In genomic region chrX:166478631-166479364, GRCm38 (mm10) we compare ENCODE assay signal across 1 mouse cellular context.
TF ChIP-seq lines count a peak whose summit lies in the region.

No protein-coding gene starts in this region.

TF ChIP-seq in CH12.LX, 34 proteins besides CTCF, POLR2A, EP300 and RAD21:
- TF ChIP-seq GABPA (IDR thresholded peaks at IDR 0.05; ENCODE audit: insufficient replicate concordance, low read depth, low read length), result no peak
- no peak for TF ChIP-seq CHD1 (IDR thresholded peaks at IDR 0.05; ENCODE audit: low read depth, low read length)
- peak; percentile 79 for TF ChIP-seq BHLHE40 (IDR thresholded peaks at IDR 0.05; ENCODE audit: low read depth, low read length)
- TF ChIP-seq TBP (conservative IDR thresholded peaks at IDR 0.05; ENCODE audit: low read depth, low read length), result 0 out of 2 replicates have a peak, but pooled peaks have one; percentile 29
- TF ChIP-seq JUN (IDR thresholded peaks at IDR 0.05; ENCODE audit: insufficient read depth, low read depth, low read length), result no peak
- TF ChIP-seq MAZ (IDR thresholded peaks at IDR 0.05; ENCODE audit: low read depth, low read length), result no peak
- TF ChIP-seq MAX (IDR thresholded peaks at IDR 0.05; ENCODE audit: low read length), result no peak
- TF ChIP-seq JUND (conservative IDR thresholded peaks at IDR 0.05; ENCODE audit: low read depth, low read length), result no peak
- TF ChIP-seq KAT2A (IDR thresholded peaks at IDR 0.05; ENCODE audit: insufficient replicate concordance, low read length), result no peak
- TF ChIP-seq ZC3H11A (IDR thresholded peaks at IDR 0.05; ENCODE audit: low read depth, low read length), result no peak
- TF ChIP-seq TCF12 (IDR thresholded peaks at IDR 0.05; ENCODE audit: low read depth, low read length), result no peak
- no peak for TF ChIP-seq HCFC1 (IDR thresholded peaks at IDR 0.05; ENCODE audit: low read depth, low read length)
- peak; percentile 36; the same call in 1 of the 2 replicates for TF ChIP-seq SIN3A (IDR thresholded peaks at IDR 0.05; ENCODE audit: low read length)
- TF ChIP-seq NRF1 (IDR thresholded peaks at IDR 0.05; ENCODE audit: low read depth, low read length), result no peak
- TF ChIP-seq MYC (IDR thresholded peaks at IDR 0.05; ENCODE audit: low read depth, low read length), result no peak
- TF ChIP-seq E2F4 (IDR thresholded peaks at IDR 0.05; ENCODE audit: insufficient replicate concordance, low read depth, low read length), result no peak
- TF ChIP-seq SMC3 (IDR thresholded peaks at IDR 0.05; ENCODE audit: low read depth, low read length), result no peak
- TF ChIP-seq NELFE (IDR thresholded peaks at IDR 0.05; ENCODE audit: low read depth, low read length), result 0 out of 2 replicates have a peak, but pooled peaks have one; percentile 1
- TF ChIP-seq USF1 (IDR thresholded peaks at IDR 0.05; ENCODE audit: low read depth, low read length), result peak; percentile 29; the same call in 1 of the 2 replicates
- no peak for TF ChIP-seq ZMIZ1 (IDR thresholded peaks at IDR 0.05; ENCODE audit: low read depth, low read length)
- TF ChIP-seq RCOR1 (conservative IDR thresholded peaks at IDR 0.05; ENCODE audit: low read depth, low read length), result no peak
- TF ChIP-seq POLR2AphosphoS2 (IDR thresholded peaks at IDR 0.05; ENCODE audit: low read depth, low read length), result no peak
- TF ChIP-seq IRF4 (IDR thresholded peaks at IDR 0.05; ENCODE audit: low read depth, low read length), result no peak
- no peak for TF ChIP-seq UBTF (IDR thresholded peaks at IDR 0.05; ENCODE audit: low read depth, low read length)
- TF ChIP-seq USF2 (conservative IDR thresholded peaks at IDR 0.05; ENCODE audit: low read depth, low read length), result peak; percentile 52; the same call in 1 of the 2 replicates
- TF ChIP-seq PAX5 (IDR thresholded peaks at IDR 0.05; ENCODE audit: low read length), result no peak
- no peak for TF ChIP-seq ETS1 (conservative IDR thresholded peaks at IDR 0.05; ENCODE audit: low read depth, low read length)
- no peak for TF ChIP-seq ZKSCAN1 (IDR thresholded peaks at IDR 0.05; ENCODE audit: borderline replicate concordance, low read depth, low read length)
- TF ChIP-seq ELF1 (IDR thresholded peaks at IDR 0.05; ENCODE audit: low read depth, low read length), result no peak
